Mouse (Mus musculus) liver, embryonic 13.5 days (tissue): Measurements from ENCODE around the gene Prelid1. TPM values are rescaled to one million over a fixed set of nuclear protein-coding genes. Genes with fewer than 3 reads are reported as not detected.

Source experiments
- ATAC-seq: fragments of 200-750 bp; cut with Nextera tagmentation; 2 replicates; pipeline ENCODE4 v1.8.0; 2017; ENCODE audit warnings: low read depth, mild to moderate bottlenecking, moderate number of reproducible peaks, moderate library complexity
- DNase-seq: peaks from one replicate; pipeline ENCODE4 v3.0.0; 2022
- H3K27ac ChIP-seq: fragments of 300-500 bp; sonication (generic); 2 replicates; pipeline ENCODE4 v1.5.1; 2015; ENCODE audit warnings: moderate library complexity, mild to moderate bottlenecking, inconsistent platforms
- H3K27me3 ChIP-seq: fragments of 300-500 bp; sonication (generic); 2 replicates; pipeline ENCODE4 v1.6.1; 2015; ENCODE audit warnings: mild to moderate bottlenecking, inconsistent platforms
- H3K36me3 ChIP-seq: fragments of 300-500 bp; sonication (generic); 2 replicates; pipeline ENCODE4 v1.6.1; 2015; ENCODE audit warnings: mild to moderate bottlenecking, inconsistent platforms
- H3K4me1 ChIP-seq: fragments of 300-500 bp; sonication (generic); replicated peaks from 2 replicates; pipeline ENCODE4 v1.6.1; 2015; ENCODE audit warnings: inconsistent platforms
- H3K4me2 ChIP-seq: fragments of 300-500 bp; sonication (generic); 2 replicates; pipeline ENCODE4 v1.6.1; 2015; ENCODE audit warnings: inconsistent platforms, mild to moderate bottlenecking, moderate library complexity
- H3K4me3 ChIP-seq: fragments of 300-500 bp; sonication (generic); replicated peaks from 2 replicates; pipeline ENCODE4 v1.5.1; 2015; ENCODE audit warnings: mild to moderate bottlenecking, inconsistent platforms
- H3K9ac ChIP-seq: fragments of 300-500 bp; sonication (generic); 2 replicates; pipeline ENCODE4 v1.6.1; 2015; ENCODE audit warnings: mild to moderate bottlenecking, inconsistent platforms
- H3K9me3 ChIP-seq: fragments of 300-500 bp; sonication (generic); replicated peaks from 2 replicates; pipeline ENCODE4 v1.6.1; 2016; ENCODE audit warnings: inconsistent platforms
- WGBS: fragments of 180-500 bp; shearing (Covaris S2); methylation state at CpG from one replicate; pipeline ENCODE4 v1.1.7; 2015; ENCODE audit not compliant: insufficient replicate concordance; 5-methylcytosine and 5-hydroxymethylcytosine counted together
- polyA plus RNA-seq: library from polyadenylated mRNA; unstranded; fragments of >200 nt; fragmentation: Nextera tagmentation; extraction: Ambion mirVana; gene quantifications from 2 replicates; pipeline ENCODE4 v1.2.1, GENCODE M21; 2015

Gene Prelid1
- polyA plus RNA-seq, 1 experiment from 2014 or later = 240 TPM

- Histone ChIP-seq H3K4me1 (peaks cover 26% of the 10 kb centered on the region), H3K4me3 (no peak overlapping the region), H3K9me3 (no peaks in the 10 kb centered on the region), H3K36me3 (no peaks in the 10 kb centered on the region), H3K27ac (no peak overlapping the region), H3K9ac (no peak overlapping the region), H3K4me2 (no peak overlapping the region), H3K27me3 (no peaks in the 10 kb centered on the region)
- no peak for ATAC-seq
- 61% methylated on average over 4 of the region's 4 CpGs for WGBS
- no peak for DNase-seq
Observed at GRCm38 (mm10) chr13:55335701-55336100, 15.4 kb downstream of the Prelid1 start.

GRCm38 (mm10) chr13:55337341-55337975 is 17.2 kb downstream of the Prelid1 start:
- H3K4me2 ChIP-seq = no peak overlapping the region
- H3K27me3 ChIP-seq = no peaks in the 10 kb centered on the region
- peaks cover 18% of the 10 kb centered on the region for H3K4me1 ChIP-seq
- no peak overlapping the region for H3K27ac ChIP-seq
- ATAC-seq (no peak), DNase-seq (no peak)
- H3K9me3 ChIP-seq = no peaks in the 10 kb centered on the region
- WGBS = 69% methylated on average over 10 of the region's 10 CpGs
- H3K36me3 ChIP-seq = no peaks in the 10 kb centered on the region
- H3K9ac ChIP-seq = no peak overlapping the region
- no peak overlapping the region for H3K4me3 ChIP-seq

- no peaks in the 10 kb centered on the region for H3K27me3 ChIP-seq
- peaks cover 20% of the 10 kb centered on the region for H3K4me1 ChIP-seq
- no peak for ATAC-seq
- H3K9me3 ChIP-seq = no peaks in the 10 kb centered on the region
- no peak overlapping the region for H3K4me3 ChIP-seq
- no peak overlapping the region for H3K27ac ChIP-seq
- no peaks in the 10 kb centered on the region for H3K36me3 ChIP-seq
- H3K9ac ChIP-seq = no peak overlapping the region
- 62% methylated on average over 12 of the region's 12 CpGs for WGBS
- no peak overlapping the region for H3K4me2 ChIP-seq
- DNase-seq = no peak
Observed at GRCm38 (mm10) chr13:55338131-55339054, 18.1 kb downstream of the Prelid1 start.

GRCm38 (mm10) chr13:55339259-55339658 is 19.0 kb downstream of the Prelid1 start:
- DNase-seq = peak; percentile 35
- peak; percentile 76 for ATAC-seq
- H3K4me1 ChIP-seq = peaks cover 20% of the 10 kb centered on the region

GRCm38 (mm10) chr13:55342469-55342868 is 22.2 kb downstream of the Prelid1 start:
- H3K9ac ChIP-seq = 0 out of 2 replicates have a peak overlapping the region, but pooled peaks have one; percentile 23
- DNase-seq (no peak), ATAC-seq (peak; percentile 19; the same call in 1 of the 2 replicates)
- no peak overlapping the region for H3K4me2 ChIP-seq
- WGBS = 54% methylated on average over 11 of the region's 11 CpGs
- no peaks in the 10 kb centered on the region for H3K27me3 ChIP-seq
- H3K27ac ChIP-seq = no peak overlapping the region
- H3K36me3 ChIP-seq = peaks cover 38% of the 10 kb centered on the region
- H3K4me3 ChIP-seq = no peak overlapping the region
- no peaks in the 10 kb centered on the region for H3K9me3 ChIP-seq
- peaks cover 18% of the 10 kb centered on the region for H3K4me1 ChIP-seq

More at GRCm38 (mm10) chr13:55339259-55339658, 19.0 kb downstream of the Prelid1 start:
- no peak overlapping the region for H3K9ac ChIP-seq
- H3K9me3 ChIP-seq = no peaks in the 10 kb centered on the region
- no peaks in the 10 kb centered on the region for H3K27me3 ChIP-seq
- H3K27ac ChIP-seq = no peak overlapping the region
- WGBS = 34% methylated on average over 2 of the region's 2 CpGs
- H3K36me3 ChIP-seq = peaks cover 6% of the 10 kb centered on the region
- no peak overlapping the region for H3K4me3 ChIP-seq
- peak overlapping the region; percentile 17; the same call in 1 of the 2 replicates for H3K4me2 ChIP-seq

GRCm38 (mm10) chr13:55344286-55344685 is 24.0 kb downstream of the Prelid1 start:
- Histone ChIP-seq H3K36me3 (peaks cover 56% of the 10 kb centered on the region), H3K9me3 (no peaks in the 10 kb centered on the region), H3K4me1 (peaks cover 7% of the 10 kb centered on the region), H3K4me2 (no peak overlapping the region), H3K27me3 (no peaks in the 10 kb centered on the region), H3K4me3 (no peak overlapping the region), H3K9ac (no peak overlapping the region), H3K27ac (no peak overlapping the region)
- 77% methylated on average over 7 of the region's 7 CpGs for WGBS
- ATAC-seq (no peak), DNase-seq (no peak)

- no peaks in the 10 kb centered on the region for H3K9me3 ChIP-seq
- H3K27ac ChIP-seq = no peak overlapping the region
- no peak overlapping the region for H3K4me3 ChIP-seq
- no peaks in the 10 kb centered on the region for H3K27me3 ChIP-seq
- peaks cover 4% of the 10 kb centered on the region; the same call in 1 of the 2 replicates for H3K4me1 ChIP-seq
- no peak for ATAC-seq
- no peak for DNase-seq
- H3K4me2 ChIP-seq = no peak overlapping the region
- H3K9ac ChIP-seq = no peak overlapping the region
- peaks cover 79% of the 10 kb centered on the region for H3K36me3 ChIP-seq
- 72% methylated on average over 11 of the region's 11 CpGs for WGBS
Observed at GRCm38 (mm10) chr13:55346745-55347144, 26.4 kb downstream of the Prelid1 start.

GRCm38 (mm10) chr13:55361145-55361544 is 40.8 kb downstream of the Prelid1 start:
- peak overlapping the region; percentile 93 for H3K9ac ChIP-seq
- H3K4me2 ChIP-seq = peak overlapping the region; percentile 84
- H3K36me3 ChIP-seq = peaks cover 50% of the 10 kb centered on the region
- H3K9me3 ChIP-seq = no peaks in the 10 kb centered on the region
- H3K27ac ChIP-seq = 0 out of 2 replicates have a peak overlapping the region, but pooled peaks have one; percentile 7
- peaks cover 43% of the 10 kb centered on the region for H3K4me1 ChIP-seq
- peak overlapping the region; percentile 93 for H3K4me3 ChIP-seq
- 0 out of 2 replicates have a peak, but pooled peaks cover 2% of the 10 kb centered on the region for H3K27me3 ChIP-seq
- DNase-seq (no peak), ATAC-seq (no peak)

GRCm38 (mm10) chr13:55361974-55362452 is 41.7 kb downstream of the Prelid1 start:
- Histone ChIP-seq H3K27ac (peak overlapping the region; percentile 94), H3K4me1 (peaks cover 46% of the 10 kb centered on the region), H3K9me3 (no peaks in the 10 kb centered on the region), H3K36me3 (peaks cover 41% of the 10 kb centered on the region), H3K9ac (peak overlapping the region; percentile 93), H3K4me2 (peak overlapping the region; percentile 84), H3K27me3 (0 out of 2 replicates have a peak, but pooled peaks cover 2% of the 10 kb centered on the region), H3K4me3 (peak overlapping the region; percentile 93)
- DNase-seq (no peak), ATAC-seq (peak; percentile 40)
- under 1% methylated on average over 32 of the region's 32 CpGs for WGBS

- WGBS = under 1% methylated on average over 35 of the region's 35 CpGs
- Histone ChIP-seq H3K4me1 (peaks cover 49% of the 10 kb centered on the region), H3K4me2 (peak within 1 kb of the TSS; percentile 84), H3K9me3 (no peaks in the 10 kb centered on the region), H3K27me3 (0 out of 2 replicates have a peak, but pooled peaks cover 2% of the 10 kb centered on the region), H3K4me3 (peak within 1 kb of the TSS; percentile 93), H3K27ac (peak within 1 kb of the TSS; percentile 94), H3K9ac (peak within 1 kb of the TSS; percentile 93), H3K36me3 (peaks cover 36% of the 10 kb centered on the region)
- peak; percentile 93 for DNase-seq
- peak; percentile 96 for ATAC-seq
Observed at GRCm38 (mm10) chr13:55362453-55363060, 42.3 kb downstream of the Prelid1 start, which contains the start of gene Lman2. Lman2 (minus strand) TSS chr13:55362783.

- no peaks in the 10 kb centered on the region for H3K36me3 ChIP-seq
- no peak overlapping the region for H3K4me2 ChIP-seq
- no peak overlapping the region for H3K4me3 ChIP-seq
- WGBS = 64% methylated on average over 7 of the region's 7 CpGs
- ATAC-seq (no peak), DNase-seq (no peak)
- H3K27ac ChIP-seq = no peak overlapping the region
- no peak overlapping the region for H3K9ac ChIP-seq
- no peaks in the 10 kb centered on the region for H3K9me3 ChIP-seq
- peaks cover 6% of the 10 kb centered on the region; the same call in 1 of the 2 replicates for H3K27me3 ChIP-seq
- peaks cover 40% of the 10 kb centered on the region for H3K4me1 ChIP-seq
Observed at GRCm38 (mm10) chr13:55368401-55368800, 48.1 kb downstream of the Prelid1 start.
